ENCODE assay signal across 13 mouse cellular contexts in genomic region chr7:140847755-140848580, GRCm38 (mm10). TPM values are rescaled to one million over a fixed set of nuclear protein-coding genes. Genes with fewer than 3 reads are reported as not detected.
DNase-seq lines count a peak whose midpoint lies in the region; ATAC-seq and TF ChIP-seq lines count a peak whose summit lies in the region.
"Had no signal": no experiment of that assay in that cellular context is flagged by ENCODE, and none has a peak within 500 bp of the region (broad histone marks: within the 10 kb centered on the region; RNA-seq: fewer than 3 reads in every experiment).

Gene Odf3 (plus strand): TSS chr7:140847805.

- no peak for ATAC-seq in forebrain, embryonic 11.5 days (replicated peaks; ENCODE audit: low FRiP score)
- ATAC-seq in forebrain, embryonic 15.5 days (replicated peaks) = no peak
- no peak for ATAC-seq in liver, postnatal 0 days
- ATAC-seq in lung, postnatal 0 days = no peak

- H3K4me1 ChIP-seq in forebrain, embryonic 11.5 days (replicated peaks; ENCODE audit: control insufficient read depth, insufficient read depth, low read length) = no peaks in the 10 kb centered on the region
- H3K4me1 ChIP-seq in forebrain, embryonic 15.5 days = peaks cover 3% of the 10 kb centered on the region; the same call in 1 of the 2 replicates
- peaks cover 7% of the 10 kb centered on the region for H3K4me1 ChIP-seq in liver, postnatal 0 days (ENCODE audit: insufficient read depth)
- H3K4me1 ChIP-seq in lung, postnatal 0 days (ENCODE audit: insufficient read depth, low read depth, low read length) = no peaks in the 10 kb centered on the region

- no peak within 1 kb of the TSS for H3K4me3 ChIP-seq in forebrain, embryonic 11.5 days (ENCODE audit: low read depth, low read length)
- H3K4me3 ChIP-seq in forebrain, embryonic 15.5 days = no peak within 1 kb of the TSS
- no peak within 1 kb of the TSS for H3K4me3 ChIP-seq in liver, postnatal 0 days (ENCODE audit: low read depth, low read length)
- no peak within 1 kb of the TSS for H3K4me3 ChIP-seq in lung, postnatal 0 days (ENCODE audit: low read depth, low read length)
- H3K4me3 ChIP-seq: layer of hippocampus, adult 2 months had no signal

- H3K9ac ChIP-seq in forebrain, embryonic 11.5 days (ENCODE audit: low read length) = no peak within 1 kb of the TSS
- no peak within 1 kb of the TSS for H3K9ac ChIP-seq in forebrain, embryonic 15.5 days (replicated peaks)
- H3K9ac ChIP-seq in liver, postnatal 0 days (replicated peaks) = no peak within 1 kb of the TSS
- no peak within 1 kb of the TSS for H3K9ac ChIP-seq in lung, postnatal 0 days (replicated peaks; ENCODE audit: low read depth)

- H3K9me3 ChIP-seq in forebrain, embryonic 11.5 days (ENCODE audit: control insufficient read depth, low read length) = no peaks in the 10 kb centered on the region
- H3K9me3 ChIP-seq in forebrain, embryonic 15.5 days = no peaks in the 10 kb centered on the region
- H3K9me3 ChIP-seq in liver, postnatal 0 days (ENCODE audit: low read length) = no peaks in the 10 kb centered on the region
- H3K9me3 ChIP-seq in lung, postnatal 0 days (ENCODE audit: low read length) = no peaks in the 10 kb centered on the region

- no peak for TF ChIP-seq EP300 in liver, postnatal 0 days (IDR thresholded peaks at IDR 0.05; ENCODE audit: low read depth)
- TF ChIP-seq EP300 in lung, postnatal 0 days (IDR thresholded peaks at IDR 0.05) = no peak

- intact Hi-C loops in left cerebral cortex, postnatal 36 days (cut with DNase I) = loop anchor here (5.0 kb wide), 1 partner anchor 324 kb away; the partner anchor contains the start of gene Rnh1

- DNase-seq in forebrain, embryonic 11.5 days (ENCODE audit: low spot score) = peak; percentile 48
- DNase-seq in liver, postnatal 0 days = peak; percentile 45
- DNase-seq in liver = no peak
- DNase-seq in adrenal gland, adult 2 months = peak; percentile 87
- DNase-seq in lung, postnatal 0 days (ENCODE audit: low spot score) = peak; percentile 50
- DNase-seq in left cerebral cortex, postnatal 36 days (ENCODE audit: low spot score in 2 of 2) = no peak
- DNase-seq in left cerebral cortex, adult 9 months (ENCODE audit: low spot score in 2 of 2) = no peak
- DNase-seq: B cell, adult 2 months; gastrocnemius, postnatal 10 days; retina, postnatal 1 day had no signal

- no peaks in the 10 kb centered on the region for H3K36me3 ChIP-seq in forebrain, embryonic 11.5 days (ENCODE audit: control insufficient read depth, insufficient read depth, low read length)
- H3K36me3 ChIP-seq in forebrain, embryonic 15.5 days = peaks cover 13% of the 10 kb centered on the region
- H3K36me3 ChIP-seq in liver, postnatal 0 days (replicated peaks; ENCODE audit: insufficient read depth, low read length) = peaks cover 8% of the 10 kb centered on the region
- H3K36me3 ChIP-seq in lung, postnatal 0 days (ENCODE audit: insufficient read depth, low read length) = peaks cover 12% of the 10 kb centered on the region

- H3K27me3 ChIP-seq in forebrain, embryonic 11.5 days (ENCODE audit: control insufficient read depth, insufficient read depth, low read length) = no peaks in the 10 kb centered on the region
- H3K27me3 ChIP-seq in forebrain, embryonic 15.5 days = no peaks in the 10 kb centered on the region; the same call in 1 of the 2 replicates
- no peaks in the 10 kb centered on the region for H3K27me3 ChIP-seq in liver, postnatal 0 days (ENCODE audit: insufficient read depth, low read length)
- H3K27me3 ChIP-seq in lung, postnatal 0 days (replicated peaks; ENCODE audit: insufficient read depth, low read length) = no peaks in the 10 kb centered on the region; the same call in 1 of the 2 replicates

- no peak within 1 kb of the TSS for H3K27ac ChIP-seq in forebrain, embryonic 11.5 days (ENCODE audit: low read depth, low read length)
- H3K27ac ChIP-seq in forebrain, embryonic 15.5 days (replicated peaks) = no peak within 1 kb of the TSS
- H3K27ac ChIP-seq in liver, postnatal 0 days (ENCODE audit: low read depth) = no peak within 1 kb of the TSS
- H3K27ac ChIP-seq in lung, postnatal 0 days (ENCODE audit: low read length) = no peak within 1 kb of the TSS
- H3K27ac ChIP-seq: layer of hippocampus, adult 2 months had no signal

- H3K4me2 ChIP-seq in forebrain, embryonic 11.5 days (ENCODE audit: low read depth, low read length, severe bottlenecking) = no peak within 1 kb of the TSS
- H3K4me2 ChIP-seq in forebrain, embryonic 15.5 days (replicated peaks) = no peak within 1 kb of the TSS
- H3K4me2 ChIP-seq in liver, postnatal 0 days (ENCODE audit: low read depth, low read length) = no peak within 1 kb of the TSS
- no peak within 1 kb of the TSS for H3K4me2 ChIP-seq in lung, postnatal 0 days (replicated peaks; ENCODE audit: low read depth, low read length)

- TF ChIP-seq CTCF in liver, postnatal 0 days (IDR thresholded peaks at IDR 0.05; ENCODE audit: low read depth) = 0 out of 2 replicates have a peak, but pooled peaks have one; percentile 6
- no peak for TF ChIP-seq CTCF in lung, postnatal 0 days (IDR thresholded peaks at IDR 0.05)

- 72% methylated on average over 11 of the region's 11 CpGs for WGBS in forebrain, embryonic 11.5 days
- 62% methylated on average over 11 of the region's 11 CpGs for WGBS in forebrain, embryonic 15.5 days
- 55% methylated on average over 11 of the region's 11 CpGs for WGBS in liver, postnatal 0 days (ENCODE audit: insufficient replicate concordance)
- WGBS in lung, postnatal 0 days = 43% methylated on average over 11 of the region's 11 CpGs

RNA-seq across cellular contexts. Expression of gene Odf3, which starts in this region (rescaled TPM):
- polyA plus RNA-seq in forebrain, embryonic 11.5 days (2014; fragmentation: Nextera tagmentation; extraction: Ambion mirVana) = not detected in 2 replicates
- polyA plus RNA-seq in forebrain, embryonic 15.5 days (2015; fragmentation: Nextera tagmentation; extraction: Ambion mirVana) = 0.10 TPM in 1 of 2 replicates, not detected in the other
- polyA plus RNA-seq in liver, postnatal 0 days (2015; fragmentation: Nextera tagmentation; extraction: Ambion mirVana) = not detected in 2 replicates
- total RNA-seq in adrenal gland, adult 2 months (2021) = under 1 TPM in 1 of 2 experiments, not detected in 1; 0.26 TPM
- polyA plus RNA-seq in adrenal gland, adult 2 months (2012; rRNA removed) = 3.0 and 4.4 TPM in 2 replicates
- not detected in 2 replicates for polyA plus RNA-seq in lung, postnatal 0 days (2015; fragmentation: Nextera tagmentation; extraction: Ambion mirVana)
- not detected for total RNA-seq in left cerebral cortex, postnatal 36 days (2021)
- total RNA-seq: common myeloid progenitor, adult 5-6 weeks; gastrocnemius, postnatal 10 days; layer of hippocampus, adult 2 months had no signal

Comparison
In these comparisons a context has a peak if more than half of its experiments do, and no peak if none do; other contexts are left out.
1. Peak in DNase-seq in forebrain, embryonic 11.5 days; RNA of the gene not detected or under 1 TPM.
2. Peak in DNase-seq in liver, postnatal 0 days; RNA of the gene not detected or under 1 TPM.
3. Peak in DNase-seq in lung, postnatal 0 days; RNA of the gene not detected or under 1 TPM.